Mouse (Mus musculus) spleen, adult 2 months (tissue): ENCODE data around the gene Prkcb. TPM values are rescaled to one million over a fixed set of nuclear protein-coding genes. Genes with fewer than 3 reads are reported as not detected.

Source experiments
- DNase-seq, 2 experiments: peaks; one replicate each; pipeline versions ENCODE4 v3.0.0 to v3.0.0-alpha.2; 2012 to 2021; ENCODE audit warnings: low spot score in 2 of 2, low read depth in 1 of 2
- H3K27ac ChIP-seq: fragments of 200-500 bp; 2 replicates; pipeline ENCODE4 v1.5.1; 2012; ENCODE audit warnings: low read length, inconsistent platforms; ENCODE audit not compliant: insufficient read depth
- H3K27me3 ChIP-seq: fragments of 200-500 bp; 2 replicates; pipeline ENCODE4 v1.6.1; 2012; ENCODE audit warnings: mild to moderate bottlenecking, moderate library complexity, low read length, inconsistent platforms; ENCODE audit not compliant: control insufficient read depth, insufficient read depth
- H3K36me3 ChIP-seq: fragments of 200-500 bp; 2 replicates; pipeline ENCODE4 v1.6.1; 2012; ENCODE audit warnings: mild to moderate bottlenecking, low read length, inconsistent platforms; ENCODE audit not compliant: control insufficient read depth, insufficient read depth
- H3K4me1 ChIP-seq: fragments of 200-500 bp; 2 replicates; pipeline ENCODE4 v1.6.1; 2011; ENCODE audit warnings: inconsistent platforms; ENCODE audit not compliant: control insufficient read depth, insufficient read depth, insufficient read length
- H3K4me3 ChIP-seq: fragments of 200-500 bp; 2 replicates; pipeline ENCODE4 v1.5.1; 2011; ENCODE audit warnings: mild to moderate bottlenecking, inconsistent platforms; ENCODE audit not compliant: insufficient read depth, insufficient read length; ENCODE audit errors: extremely low read depth
- CTCF ChIP-seq: fragments of 200-500 bp; IDR thresholded peaks from 2 replicates; pipeline ENCODE4 v1.5.1; 2011; ENCODE audit warnings: mild to moderate bottlenecking, inconsistent platforms; ENCODE audit not compliant: insufficient read depth, insufficient read length, insufficient replicate concordance; ENCODE audit errors: extremely low read depth
- POLR2A ChIP-seq: fragments of 200-500 bp; IDR thresholded peaks from 2 replicates; pipeline ENCODE4 v1.6.1; 2011; ENCODE audit warnings: low read depth, low read length, inconsistent platforms
- WGBS: fragments of 180-500 bp; shearing (Covaris S2); methylation state at CpG from one replicate; pipeline ENCODE4 v1.1.7; 2018; 5-methylcytosine and 5-hydroxymethylcytosine counted together
- polyA plus RNA-seq: library from polyadenylated mRNA; depleted of rRNA; stranded (reverse); fragments of >200 nt; gene quantifications from 2 replicates; pipeline ENCODE4 v1.2.3, GENCODE M21; 2012

Gene Prkcb
- polyA plus RNA-seq, 1 experiment, result 106 TPM

DNA sequence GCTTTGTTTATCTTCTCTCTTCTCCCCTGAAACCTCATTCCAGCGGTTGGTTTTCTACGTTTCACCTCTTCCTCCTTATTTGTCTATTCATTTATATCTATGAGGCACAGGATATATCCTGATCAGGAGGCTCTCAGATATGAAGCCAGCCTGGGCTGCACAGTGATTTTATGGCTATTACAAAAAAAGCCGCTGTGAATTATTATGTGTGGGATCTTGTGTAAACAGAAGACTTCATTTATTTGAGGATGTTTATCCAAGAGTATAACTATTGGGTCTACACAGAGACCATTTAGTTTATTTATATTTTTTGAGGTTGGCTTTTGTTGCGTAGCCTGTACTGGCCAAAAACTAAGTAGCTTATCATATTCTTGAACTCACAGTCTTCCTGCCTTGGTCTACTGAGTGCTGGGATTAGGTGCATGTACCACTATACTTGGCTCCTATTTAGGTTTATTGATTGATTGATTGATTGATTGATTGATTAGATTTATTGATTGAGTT lies 19.5 kb upstream of the Prkcb start:
- no peak for TF ChIP-seq POLR2A
- TF ChIP-seq CTCF, result no peak
- H3K27me3 ChIP-seq, result no peaks in the 10 kb centered on the region
- no peak for DNase-seq
- WGBS, result 88% methylated on average over 4 of the region's 4 CpGs
- H3K4me3 ChIP-seq, result no peak overlapping the region
- no peak overlapping the region for H3K27ac ChIP-seq
- H3K36me3 ChIP-seq, result no peaks in the 10 kb centered on the region
- no peaks in the 10 kb centered on the region for H3K4me1 ChIP-seq

DNA sequence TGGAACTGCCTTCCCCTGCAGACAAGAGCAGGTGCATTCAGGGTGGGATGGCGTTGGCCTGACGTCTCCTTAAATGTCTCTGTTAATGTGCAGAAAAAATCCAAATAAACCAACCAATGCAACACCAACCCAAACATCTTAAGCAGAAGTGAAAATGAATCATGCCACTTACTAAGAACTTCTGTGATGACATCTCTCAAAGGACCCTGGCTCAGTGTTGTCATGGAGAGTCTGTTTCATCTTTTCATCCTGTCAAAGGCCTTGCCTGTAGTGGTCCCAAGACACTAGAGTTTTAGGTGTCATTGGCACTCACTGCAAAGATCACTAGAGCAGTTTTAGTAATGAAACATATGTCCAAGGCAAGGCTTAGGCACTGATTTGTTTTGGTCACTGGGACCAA lies 16.2 kb upstream of the Prkcb start:
- Histone ChIP-seq H3K4me3 (no peak overlapping the region), H3K36me3 (no peaks in the 10 kb centered on the region), H3K27ac (no peak overlapping the region), H3K27me3 (no peaks in the 10 kb centered on the region), H3K4me1 (no peaks in the 10 kb centered on the region)
- WGBS, result 76% methylated on average over 2 of the region's 2 CpGs
- DNase-seq, result no peak
- no peak for TF ChIP-seq POLR2A
- TF ChIP-seq CTCF, result no peak

DNA sequence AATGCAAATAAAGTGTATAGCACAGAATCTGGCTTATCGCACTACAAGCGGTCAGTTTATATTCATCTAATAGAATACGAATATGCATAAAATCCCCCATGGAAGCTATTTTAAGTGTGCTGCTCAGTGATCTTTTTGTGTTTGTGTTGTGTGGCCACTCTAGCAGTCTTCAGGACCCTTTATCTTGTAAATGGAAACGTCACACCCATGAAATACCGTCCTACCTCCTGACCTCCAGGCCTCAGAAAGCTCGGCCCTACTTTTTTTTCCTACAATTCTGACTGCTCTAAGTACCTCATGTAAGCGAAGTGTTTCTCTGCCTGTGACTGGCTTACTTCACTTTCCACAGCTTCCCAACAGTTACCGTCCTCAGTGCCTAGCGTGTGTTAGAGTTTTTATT lies 9.0 kb upstream of the Prkcb start:
- H3K4me3 ChIP-seq, result no peak overlapping the region
- TF ChIP-seq POLR2A, result no peak
- H3K27ac ChIP-seq, result no peak overlapping the region
- 92% methylated on average over 9 of the region's 9 CpGs for WGBS
- H3K36me3 ChIP-seq, result no peaks in the 10 kb centered on the region
- H3K27me3 ChIP-seq, result no peaks in the 10 kb centered on the region
- no peaks in the 10 kb centered on the region for H3K4me1 ChIP-seq
- DNase-seq, result no peak

DNA sequence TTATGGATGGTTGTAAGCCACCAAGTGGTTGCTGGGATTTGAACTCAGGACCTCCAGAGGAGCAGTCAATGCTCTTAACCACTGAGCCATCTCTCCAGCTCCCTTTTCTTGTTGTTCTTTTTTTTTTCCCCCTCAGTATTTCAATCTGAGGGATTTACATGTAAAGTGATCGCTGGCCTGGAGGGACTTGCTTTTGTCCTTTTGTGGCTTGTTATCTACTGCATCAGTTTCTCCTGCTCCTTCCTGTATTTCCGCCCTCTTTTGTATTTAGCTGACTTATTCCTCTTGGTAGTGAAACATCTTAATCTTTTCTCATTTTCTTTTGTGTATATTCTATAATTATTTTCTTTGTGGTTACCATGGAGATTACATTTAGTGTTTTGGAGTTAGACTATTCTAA lies 8.2 kb upstream of the Prkcb start:
- Histone ChIP-seq H3K36me3 (no peaks in the 10 kb centered on the region), H3K27ac (no peak overlapping the region), H3K27me3 (no peaks in the 10 kb centered on the region), H3K4me1 (no peaks in the 10 kb centered on the region), H3K4me3 (no peak overlapping the region)
- TF ChIP-seq POLR2A (no peak), CTCF (no peak)
- DNase-seq, result no peak
- 32% methylated on average over 2 of the region's 2 CpGs for WGBS

DNA sequence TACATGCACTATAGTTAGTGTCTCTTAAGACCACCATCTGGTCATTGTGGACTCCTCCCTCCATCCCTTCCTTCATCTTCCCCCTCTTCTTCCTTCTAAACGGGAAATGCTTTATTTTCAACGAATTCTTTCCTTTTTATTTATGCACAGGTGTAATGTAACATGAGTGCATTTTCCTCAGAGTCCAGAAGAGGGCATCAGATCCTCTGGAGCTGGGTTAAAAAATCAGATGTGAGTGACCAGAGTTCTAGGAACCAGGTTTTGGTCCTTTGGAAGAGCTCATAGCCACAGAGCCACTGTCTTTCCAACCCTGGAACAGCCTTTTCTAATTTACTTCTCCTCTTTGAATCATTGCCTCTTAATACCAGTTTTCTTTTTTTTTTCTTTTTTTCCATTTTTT lies 6.0 kb upstream of the Prkcb start:
- Histone ChIP-seq H3K27ac (no peak overlapping the region), H3K27me3 (no peaks in the 10 kb centered on the region), H3K36me3 (no peaks in the 10 kb centered on the region), H3K4me3 (no peak overlapping the region), H3K4me1 (no peaks in the 10 kb centered on the region; the same call in 1 of the 2 replicates)
- 86% methylated on average over 2 of the region's 2 CpGs for WGBS
- TF ChIP-seq CTCF, result no peak
- TF ChIP-seq POLR2A, result no peak
- no peak for DNase-seq

DNA sequence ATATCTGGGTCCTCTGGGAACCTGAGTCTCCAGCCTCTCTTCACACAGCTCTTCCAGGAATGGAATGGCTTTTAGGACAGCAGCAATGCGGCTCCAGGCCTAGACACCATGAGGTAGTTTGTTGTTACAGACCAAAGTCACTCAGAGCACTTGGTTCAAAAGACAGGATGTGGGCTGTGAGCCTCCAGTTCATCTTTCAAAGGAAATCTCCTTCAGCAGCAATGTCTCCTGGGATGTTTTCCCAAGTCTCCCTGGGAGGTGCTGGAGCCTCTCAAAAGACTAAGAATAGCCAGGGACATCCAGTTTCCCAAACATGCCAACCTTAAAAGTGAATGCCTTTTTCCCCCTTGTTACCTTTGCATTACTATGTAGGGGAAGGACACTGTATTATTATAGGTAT lies 1.3 kb upstream of the Prkcb start:
- peaks cover 16% of the 10 kb centered on the region; the same call in 1 of the 2 replicates for H3K4me1 ChIP-seq
- no peak overlapping the region for H3K4me3 ChIP-seq
- H3K36me3 ChIP-seq, result peaks cover 5% of the 10 kb centered on the region
- no peak for DNase-seq
- 39% methylated on average over 1 of the region's 1 CpGs for WGBS
- no peak overlapping the region for H3K27ac ChIP-seq
- no peaks in the 10 kb centered on the region for H3K27me3 ChIP-seq
- TF ChIP-seq CTCF (no peak), POLR2A (no peak)

DNA sequence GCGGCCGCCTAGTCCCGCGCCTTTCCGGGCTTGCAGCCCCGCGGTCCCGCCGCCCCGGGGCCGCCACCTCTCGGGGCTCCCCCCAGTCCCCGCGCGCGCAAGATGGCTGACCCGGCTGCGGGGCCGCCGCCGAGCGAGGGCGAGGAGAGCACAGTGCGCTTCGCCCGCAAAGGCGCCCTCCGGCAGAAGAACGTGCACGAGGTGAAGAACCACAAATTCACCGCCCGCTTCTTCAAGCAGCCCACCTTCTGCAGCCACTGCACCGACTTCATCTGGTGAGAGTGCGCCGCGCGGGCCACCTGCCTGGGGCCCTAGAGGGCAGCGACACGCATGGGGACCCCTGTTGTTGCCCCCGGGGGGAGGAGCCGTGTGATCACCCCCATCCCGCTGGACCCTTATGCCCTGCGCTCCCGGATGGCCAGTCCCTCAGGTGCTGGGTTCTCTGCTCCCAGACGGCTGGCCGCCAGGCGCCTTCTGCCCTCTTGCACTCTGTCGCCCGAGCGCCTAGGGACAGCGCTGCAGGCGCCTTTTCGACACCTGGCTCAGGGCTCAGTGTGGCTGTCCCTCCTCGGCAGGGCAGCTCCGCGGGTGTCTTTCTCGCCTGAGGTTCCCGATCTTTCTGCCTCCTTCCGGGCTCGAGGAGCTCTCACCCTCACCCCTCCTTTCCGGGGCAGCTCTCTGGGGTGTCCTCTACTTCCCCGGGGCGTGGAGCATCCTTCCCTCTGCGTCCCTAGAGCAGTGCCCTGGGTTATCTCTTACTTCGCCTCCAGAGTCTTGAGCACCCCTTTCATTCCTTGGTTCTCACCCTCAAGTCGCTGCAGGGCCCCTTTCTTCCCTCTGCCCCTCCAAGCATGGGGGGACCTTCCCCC lies 926 bp downstream of the Prkcb start:
- Histone ChIP-seq H3K27ac (peak overlapping the region; percentile 84), H3K4me1 (peaks cover 16% of the 10 kb centered on the region; the same call in 1 of the 2 replicates), H3K36me3 (peaks cover 5% of the 10 kb centered on the region), H3K4me3 (peak overlapping the region; percentile 80), H3K27me3 (no peaks in the 10 kb centered on the region)
- peak in 1 of 2 experiments; percentile 64 for DNase-seq
- TF ChIP-seq POLR2A (no peak), CTCF (no peak)
- 1% methylated on average over 60 of the region's 66 CpGs for WGBS
